Mouse (Mus musculus) E14TG2a.4 (cell line): ENCODE measurements around the gene Pxylp1.

Experiments used
- CTCF ChIP-seq: conservative IDR thresholded peaks from 2 replicates; pipeline ENCODE4 v1.5.1; 2014; ENCODE audit warnings: low read length
- NANOG ChIP-seq: IDR thresholded peaks from 2 replicates; pipeline ENCODE4 v1.6.1; 2014; ENCODE audit warnings: borderline replicate concordance, low read length, mixed read lengths
- POU5F1 ChIP-seq: IDR thresholded peaks from 2 replicates; pipeline ENCODE4 v1.6.1; 2014; ENCODE audit warnings: low read length, borderline replicate concordance

- TF ChIP-seq CTCF, result peak; percentile 89
- TF ChIP-seq NANOG, result no peak
- no peak for TF ChIP-seq POU5F1
These were observed 19.4 kb downstream of the Pxylp1 start for GRCm38 (mm10) chr9:96873082-96873481.
